Mouse (Mus musculus) hindlimb bud, embryonic 11.5 days (tissue): Measurements from ENCODE around the gene BC003965.
"Not testable (repeated sequence)": the region's sequence is repeated elsewhere in the genome, so short reads cannot be mapped to it uniquely, and the experiment has no call there.

Experiments
- DNase-seq: peaks from one replicate; pipeline ENCODE4 v3.0.0-alpha.2; 2012; ENCODE audit warnings: low read depth, low spot score; ENCODE audit errors: extremely low spot score

BC003965 gene

GRCm38 (mm10) chr17:25218967-25219366, 34.6 kb downstream of the BC003965 start:
- DNase-seq, result no peak

- no peak for DNase-seq
Observed at GRCm38 (mm10) chr17:25219492-25220295, 35.3 kb downstream of the BC003965 start.

GRCm38 (mm10) chr17:25220746-25221145, 36.4 kb downstream of the BC003965 start:
- DNase-seq, result no peak

GRCm38 (mm10) chr17:25221821-25222503, 37.6 kb downstream of the BC003965 start:
- DNase-seq, result no peak

- not testable (repeated sequence) for DNase-seq
Observed at GRCm38 (mm10) chr17:25222504-25222940, 38.2 kb downstream of the BC003965 start.

GRCm38 (mm10) chr17:25222951-25223601, 38.7 kb downstream of the BC003965 start:
- no peak for DNase-seq

GRCm38 (mm10) chr17:25224586-25225222, 40.4 kb downstream of the BC003965 start:
- no peak for DNase-seq

- no peak for DNase-seq
Observed at GRCm38 (mm10) chr17:25225659-25226058, 41.3 kb downstream of the BC003965 start.

- no peak for DNase-seq
Observed at GRCm38 (mm10) chr17:25227991-25228390, 43.6 kb downstream of the BC003965 start.

GRCm38 (mm10) chr17:25230014-25230655, 45.8 kb downstream of the BC003965 start:
- not testable (repeated sequence) for DNase-seq

GRCm38 (mm10) chr17:25230700-25231099, 46.3 kb downstream of the BC003965 start:
- no peak for DNase-seq

- DNase-seq, result not testable (repeated sequence)
Observed at GRCm38 (mm10) chr17:25231621-25232020, 47.3 kb downstream of the BC003965 start.

- DNase-seq, result no peak
Observed at GRCm38 (mm10) chr17:25235635-25236034, 51.3 kb downstream of the BC003965 start.
